Mouse (Mus musculus): ENCODE data around the gene Osm. TPM values are rescaled to one million over a fixed set of nuclear protein-coding genes. Genes with fewer than 3 reads are reported as not detected.

Gene Osm
- polyA plus RNA-seq, 1 experiment, result 5.1 TPM

DNA sequence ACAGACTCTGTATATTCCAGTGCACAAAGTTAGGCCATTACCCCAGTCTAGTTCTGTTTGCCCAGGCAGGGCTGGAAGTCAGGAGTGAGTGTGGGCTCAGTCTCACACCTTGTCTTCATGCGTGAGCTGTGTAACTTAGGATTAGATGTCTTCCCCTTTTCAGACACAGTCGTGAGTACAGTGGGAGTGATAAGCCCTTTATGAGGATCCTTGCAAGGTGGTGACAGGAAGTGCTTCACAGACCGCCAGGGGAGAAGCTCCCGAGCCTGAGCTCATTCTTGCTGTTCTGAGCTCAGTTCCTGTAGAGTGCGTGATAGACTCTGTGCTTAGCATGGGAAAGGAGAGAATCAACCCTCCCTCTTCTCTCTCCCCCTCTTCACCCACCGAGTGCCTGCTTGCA is 29.7 kb upstream of the Osm start:
- H3K4me1 ChIP-seq (ENCODE audit: control insufficient read depth, insufficient read depth, low read length), result peaks cover 2% of the 10 kb centered on the region
- TF ChIP-seq CTCF (IDR thresholded peaks at IDR 0.05; ENCODE audit: control insufficient read depth, insufficient read depth, low read length) (no peak), POLR2A (IDR thresholded peaks at IDR 0.05; ENCODE audit: borderline replicate concordance, control insufficient read depth, low read depth, low read length) (no peak)
- 17% methylated on average over 6 of the region's 6 CpGs for WGBS
- no peak overlapping the region for H3K4me3 ChIP-seq (replicated peaks; ENCODE audit: control insufficient read depth, low read depth, low read length)
- no peak overlapping the region for H3K27ac ChIP-seq (ENCODE audit: control insufficient read depth, insufficient read depth, low read depth, low read length, poor library complexity)

DNA sequence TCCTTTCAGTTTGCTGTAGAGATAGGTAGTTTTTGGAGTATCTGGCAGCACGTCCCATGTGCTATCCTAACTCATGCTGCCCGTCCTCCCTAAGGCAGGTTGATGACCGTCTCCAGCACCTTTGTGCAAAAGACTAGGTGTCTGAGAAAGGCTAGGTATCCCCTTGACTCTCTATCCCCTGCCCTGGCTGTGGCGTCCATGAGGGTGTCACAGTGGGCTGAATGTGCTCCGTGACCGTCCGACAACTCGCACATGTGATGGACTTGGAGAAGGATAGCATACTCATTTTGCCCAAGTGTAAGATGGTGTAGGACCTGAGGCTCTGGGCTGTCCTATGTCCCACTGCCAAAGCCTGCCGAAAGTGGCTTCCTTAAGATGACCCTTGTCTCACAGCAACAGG is 28.6 kb upstream of the Osm start:
- H3K27ac ChIP-seq (ENCODE audit: control insufficient read depth, insufficient read depth, low read depth, low read length, poor library complexity), result no peak overlapping the region
- no peak for TF ChIP-seq POLR2A (IDR thresholded peaks at IDR 0.05; ENCODE audit: borderline replicate concordance, control insufficient read depth, low read depth, low read length)
- no peak for TF ChIP-seq CTCF (IDR thresholded peaks at IDR 0.05; ENCODE audit: control insufficient read depth, insufficient read depth, low read length)
- peaks cover 2% of the 10 kb centered on the region for H3K4me1 ChIP-seq (ENCODE audit: control insufficient read depth, insufficient read depth, low read length)
- WGBS, result 86% methylated on average over 9 of the region's 9 CpGs
- no peak overlapping the region for H3K4me3 ChIP-seq (replicated peaks; ENCODE audit: control insufficient read depth, low read depth, low read length)

DNA sequence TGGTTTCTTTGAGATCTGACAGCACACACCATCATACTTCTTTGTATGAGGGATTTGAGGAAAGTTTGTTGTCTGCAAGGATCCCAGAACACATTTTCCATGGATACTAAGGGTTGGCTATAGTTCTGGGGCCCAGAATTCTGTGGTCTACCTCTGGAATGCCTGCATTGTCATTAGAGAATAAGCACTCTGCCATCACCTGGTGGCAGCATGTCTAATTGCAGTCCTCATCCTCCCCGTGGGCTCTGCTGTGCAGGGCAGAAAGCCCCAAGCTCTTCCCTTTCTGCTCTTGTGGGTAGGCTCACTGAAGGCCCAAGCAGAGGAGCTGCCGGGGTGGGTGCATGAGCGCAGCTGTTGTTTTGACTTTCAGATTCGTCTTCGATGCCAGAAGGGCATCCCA is 26.7 kb upstream of the Osm start:
- Histone ChIP-seq H3K27ac (ENCODE audit: control insufficient read depth, insufficient read depth, low read depth, low read length, poor library complexity) (no peak overlapping the region), H3K4me3 (replicated peaks; ENCODE audit: control insufficient read depth, low read depth, low read length) (no peak overlapping the region), H3K4me1 (ENCODE audit: control insufficient read depth, insufficient read depth, low read length) (no peaks in the 10 kb centered on the region; the same call in 1 of the 2 replicates)
- 69% methylated on average over 5 of the region's 5 CpGs for WGBS
- TF ChIP-seq CTCF (IDR thresholded peaks at IDR 0.05; ENCODE audit: control insufficient read depth, insufficient read depth, low read length) (peak; percentile 45), POLR2A (IDR thresholded peaks at IDR 0.05; ENCODE audit: borderline replicate concordance, control insufficient read depth, low read depth, low read length) (no peak)

DNA sequence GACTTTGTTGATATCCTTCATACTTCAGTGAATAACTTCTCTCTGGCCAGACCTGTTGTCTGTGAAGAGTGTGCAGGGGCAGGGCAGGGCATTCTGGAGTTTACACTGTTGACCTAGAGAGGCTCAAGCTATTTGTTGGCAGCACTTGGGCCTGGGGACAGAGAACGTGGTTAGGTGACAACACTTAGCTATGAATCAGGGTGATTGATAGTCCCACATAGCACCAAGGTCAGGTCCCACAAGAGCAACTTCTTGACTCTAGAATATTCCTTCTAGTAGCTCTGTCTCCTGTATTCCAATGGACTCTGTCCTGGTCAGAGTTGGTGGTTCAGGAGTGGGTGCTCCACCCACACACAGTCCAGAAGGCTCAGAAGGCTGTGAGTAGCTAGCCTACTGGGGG is 25.4 kb upstream of the Osm start:
- Histone ChIP-seq H3K27ac (ENCODE audit: control insufficient read depth, insufficient read depth, low read depth, low read length, poor library complexity) (no peak overlapping the region), H3K4me1 (ENCODE audit: control insufficient read depth, insufficient read depth, low read length) (no peaks in the 10 kb centered on the region; the same call in 1 of the 2 replicates), H3K4me3 (replicated peaks; ENCODE audit: control insufficient read depth, low read depth, low read length) (no peak overlapping the region)
- WGBS, result 66% methylated on average over 1 of the region's 1 CpGs
- TF ChIP-seq POLR2A (IDR thresholded peaks at IDR 0.05; ENCODE audit: borderline replicate concordance, control insufficient read depth, low read depth, low read length) (no peak), CTCF (IDR thresholded peaks at IDR 0.05; ENCODE audit: control insufficient read depth, insufficient read depth, low read length) (no peak)

DNA sequence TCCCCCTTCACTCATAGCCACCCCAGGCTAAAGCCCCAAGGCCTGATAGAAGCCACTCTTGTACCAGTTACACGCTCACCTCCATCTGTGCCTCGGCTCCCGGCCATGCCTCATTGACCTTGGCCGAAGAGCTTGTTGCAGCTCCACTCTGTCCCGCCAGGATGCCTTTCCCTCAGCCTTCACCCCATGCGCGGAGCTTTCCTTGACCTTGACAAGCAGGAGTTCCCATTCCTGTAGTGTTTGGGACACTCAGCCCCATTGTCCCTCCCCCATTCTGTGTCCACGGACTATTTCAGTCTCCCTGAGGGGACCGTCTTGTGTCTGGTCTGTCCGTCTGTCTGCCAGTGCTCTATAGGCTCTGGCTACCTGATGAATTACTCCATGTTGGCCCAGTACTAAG is 23.1 kb upstream of the Osm start:
- Histone ChIP-seq H3K4me1 (ENCODE audit: control insufficient read depth, insufficient read depth, low read length) (0 out of 2 replicates have a peak, but pooled peaks cover 1% of the 10 kb centered on the region), H3K27ac (ENCODE audit: control insufficient read depth, insufficient read depth, low read depth, low read length, poor library complexity) (no peak overlapping the region), H3K4me3 (replicated peaks; ENCODE audit: control insufficient read depth, low read depth, low read length) (no peak overlapping the region)
- WGBS, result 89% methylated on average over 10 of the region's 10 CpGs
- TF ChIP-seq POLR2A (IDR thresholded peaks at IDR 0.05; ENCODE audit: borderline replicate concordance, control insufficient read depth, low read depth, low read length) (no peak), CTCF (IDR thresholded peaks at IDR 0.05; ENCODE audit: control insufficient read depth, insufficient read depth, low read length) (no peak)

DNA sequence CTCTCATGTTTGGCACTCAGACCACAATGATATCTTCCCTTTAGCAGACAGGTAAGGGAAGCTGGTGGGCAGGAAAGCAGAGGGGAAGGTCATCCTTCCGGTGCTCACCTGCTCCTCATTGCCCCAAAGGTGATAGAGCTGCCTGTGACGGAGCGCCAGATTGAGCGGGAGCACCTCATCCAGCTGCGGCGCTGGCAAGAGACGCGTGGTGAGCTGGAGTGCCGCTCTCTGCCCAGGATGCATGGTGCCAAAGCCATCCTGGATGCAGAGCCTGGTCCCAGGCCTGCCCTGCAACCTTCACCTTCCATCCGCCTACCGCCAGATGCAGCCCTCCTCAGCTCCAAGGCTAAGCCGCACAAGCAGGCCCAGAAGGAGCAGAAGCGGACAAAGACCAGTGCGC is 21.6 kb upstream of the Osm start:
- no peak for TF ChIP-seq POLR2A (IDR thresholded peaks at IDR 0.05; ENCODE audit: borderline replicate concordance, control insufficient read depth, low read depth, low read length)
- no peak for TF ChIP-seq CTCF (IDR thresholded peaks at IDR 0.05; ENCODE audit: control insufficient read depth, insufficient read depth, low read length)
- Histone ChIP-seq H3K4me3 (replicated peaks; ENCODE audit: control insufficient read depth, low read depth, low read length) (no peak overlapping the region), H3K27ac (ENCODE audit: control insufficient read depth, insufficient read depth, low read depth, low read length, poor library complexity) (no peak overlapping the region), H3K4me1 (ENCODE audit: control insufficient read depth, insufficient read depth, low read length) (0 out of 2 replicates have a peak, but pooled peaks cover 1% of the 10 kb centered on the region)
- 94% methylated on average over 14 of the region's 14 CpGs for WGBS

DNA sequence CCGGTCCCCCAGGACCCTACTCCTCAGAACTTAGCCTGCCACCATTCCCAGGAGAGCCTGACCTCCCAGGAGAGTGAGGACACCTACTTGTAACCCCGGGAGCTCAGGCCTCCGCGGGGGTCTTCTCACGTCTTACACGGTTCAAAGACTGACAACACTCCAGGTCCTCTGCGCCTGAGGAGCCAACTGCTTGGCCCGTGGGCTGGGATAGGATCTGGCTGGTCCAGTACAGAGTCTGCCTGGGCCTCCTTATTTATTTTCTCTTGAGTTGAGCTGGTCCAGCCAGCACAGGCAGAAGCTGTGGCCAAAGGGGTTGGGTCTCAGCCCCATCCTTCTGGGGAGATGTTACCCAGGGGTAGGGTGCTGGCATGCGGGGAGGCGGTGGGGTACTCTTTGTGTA is 21.2 kb upstream of the Osm start:
- Histone ChIP-seq H3K27ac (ENCODE audit: control insufficient read depth, insufficient read depth, low read depth, low read length, poor library complexity) (no peak overlapping the region), H3K4me1 (ENCODE audit: control insufficient read depth, insufficient read depth, low read length) (0 out of 2 replicates have a peak, but pooled peaks cover 1% of the 10 kb centered on the region), H3K4me3 (replicated peaks; ENCODE audit: control insufficient read depth, low read depth, low read length) (no peak overlapping the region)
- 87% methylated on average over 10 of the region's 10 CpGs for WGBS
- TF ChIP-seq CTCF (IDR thresholded peaks at IDR 0.05; ENCODE audit: control insufficient read depth, insufficient read depth, low read length) (no peak), POLR2A (IDR thresholded peaks at IDR 0.05; ENCODE audit: borderline replicate concordance, control insufficient read depth, low read depth, low read length) (no peak)

DNA sequence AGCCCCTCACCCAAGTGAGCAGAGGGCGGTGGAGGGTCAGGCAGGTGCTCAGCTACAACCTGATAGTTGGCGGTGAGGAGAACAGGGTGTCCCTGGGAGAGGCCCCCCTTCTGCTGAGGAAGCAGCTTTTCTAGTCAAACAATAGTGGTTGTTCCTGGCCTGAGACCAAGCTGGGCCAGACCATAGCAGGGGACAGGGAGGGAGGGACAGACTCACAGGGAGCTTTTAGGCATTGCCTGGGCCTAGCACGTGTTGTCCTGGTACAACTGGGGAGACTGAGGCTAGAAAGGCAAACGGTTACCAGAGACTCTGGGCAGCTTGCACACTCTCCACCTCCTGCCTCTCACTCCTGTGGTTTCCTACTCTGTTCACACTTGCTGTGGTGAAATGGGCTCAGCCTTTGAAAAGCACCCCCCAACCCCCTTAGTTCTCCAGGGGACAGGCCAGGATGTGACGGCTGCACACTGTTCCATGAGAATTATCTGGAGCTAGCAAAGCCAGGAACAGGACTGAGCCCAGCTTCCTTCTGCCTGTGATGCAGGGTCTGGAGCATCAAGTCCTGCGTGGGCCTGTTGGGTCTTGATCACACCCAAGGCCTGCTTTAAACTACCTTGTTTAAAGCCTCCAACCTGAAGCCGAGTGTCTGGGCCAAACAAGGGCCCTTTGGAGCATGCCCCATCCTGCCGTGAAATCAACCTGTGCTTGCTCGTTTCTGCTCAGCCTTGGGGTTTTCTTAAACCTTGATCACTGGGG is 19.8 kb upstream of the Osm start:
- WGBS, result 48% methylated on average over 9 of the region's 9 CpGs
- Histone ChIP-seq H3K27ac (ENCODE audit: control insufficient read depth, insufficient read depth, low read depth, low read length, poor library complexity) (no peak overlapping the region; the same call in 1 of the 2 replicates), H3K4me1 (ENCODE audit: control insufficient read depth, insufficient read depth, low read length) (peaks cover 3% of the 10 kb centered on the region), H3K4me3 (replicated peaks; ENCODE audit: control insufficient read depth, low read depth, low read length) (no peak overlapping the region)
- TF ChIP-seq CTCF (IDR thresholded peaks at IDR 0.05; ENCODE audit: control insufficient read depth, insufficient read depth, low read length), result no peak
- no peak for TF ChIP-seq POLR2A (IDR thresholded peaks at IDR 0.05; ENCODE audit: borderline replicate concordance, control insufficient read depth, low read depth, low read length)
